Mouse (Mus musculus): ENCODE results near the gene Grid2. TPM values are rescaled to one million over a fixed set of nuclear protein-coding genes. Genes with fewer than 3 reads are reported as not detected.

The Grid2 gene
- total and polyA plus RNA-seq, 3 experiments = not detected

- Histone ChIP-seq H3K79me2 (ENCODE audit: control insufficient read depth, insufficient read depth, low read length, poor library complexity) (no peaks in the 10 kb centered on the region), H3K27ac (ENCODE audit: control insufficient read depth, low read depth, low read length) (no peak overlapping the region), H3K27me3 (ENCODE audit: control insufficient read depth in 1 of 2, insufficient read depth in 2 of 2, low read length in 2 of 2) (no peaks in the 10 kb centered on the region), H3K4me1 (ENCODE audit: control insufficient read depth in 1 of 2, insufficient read depth in 2 of 2, low read length in 2 of 2) (no peaks in the 10 kb centered on the region), H3K4me3 (ENCODE audit: control insufficient read depth in 1 of 2, insufficient read depth in 1 of 2, low read depth in 2 of 2, low read length in 2 of 2) (no peak overlapping the region), H3K36me3 (ENCODE audit: control insufficient read depth in 1 of 2, insufficient read depth in 2 of 2, low read length in 2 of 2) (no peaks in the 10 kb centered on the region), H3K9ac (ENCODE audit: control insufficient read depth, low read depth, low read length, poor library complexity, severe bottlenecking) (no peak overlapping the region), H3K9me3 (replicated peaks; ENCODE audit: insufficient read depth, low read length) (no peaks in the 10 kb centered on the region)
- no peak for TF ChIP-seq USF1 (IDR thresholded peaks at IDR 0.05; ENCODE audit: low read depth, low read length)
- no peak for TF ChIP-seq MYB (IDR thresholded peaks at IDR 0.05; ENCODE audit: low read depth, low read length)
- no peak for DNase-seq (ENCODE audit: low read depth, low spot score)
These were observed 1350.1 kb downstream of the Grid2 start for GRCm38 (mm10) chr6:64605753-64606152.

- H3K4me3 ChIP-seq (ENCODE audit: control insufficient read depth in 1 of 2, insufficient read depth in 1 of 2, low read depth in 2 of 2, low read length in 2 of 2) = no peak overlapping the region
- no peak overlapping the region for H3K27ac ChIP-seq (ENCODE audit: control insufficient read depth, low read depth, low read length)
- H3K9ac ChIP-seq (ENCODE audit: control insufficient read depth, low read depth, low read length, poor library complexity, severe bottlenecking) = no peak overlapping the region
- TF ChIP-seq ETS1 (IDR thresholded peaks at IDR 0.05; ENCODE audit: low read depth, low read length) (no peak), MAFK (IDR thresholded peaks at IDR 0.05; ENCODE audit: borderline replicate concordance, low read depth, low read length) (no peak), ELF1 (IDR thresholded peaks at IDR 0.05; ENCODE audit: low read depth, low read length) (no peak), KAT2A (conservative IDR thresholded peaks at IDR 0.05; ENCODE audit: low read depth, low read length) (no peak), GABPA (IDR thresholded peaks at IDR 0.05; ENCODE audit: low read depth, low read length) (no peak), RCOR1 (IDR thresholded peaks at IDR 0.05; ENCODE audit: low read depth, low read length) (no peak), ZKSCAN1 (IDR thresholded peaks at IDR 0.05; ENCODE audit: low read depth, low read length) (no peak), TAL1 (IDR thresholded peaks at IDR 0.05; ENCODE audit: low read length) (no peak), MXI1 (IDR thresholded peaks at IDR 0.05; ENCODE audit: low read depth, low read length) (no peak), NRF1 (IDR thresholded peaks at IDR 0.05; ENCODE audit: insufficient read depth, low read depth, low read length, poor library complexity, severe bottlenecking) (no peak)
- H3K9me3 ChIP-seq (replicated peaks; ENCODE audit: insufficient read depth, low read length) = no peaks in the 10 kb centered on the region
- H3K27me3 ChIP-seq (ENCODE audit: control insufficient read depth in 1 of 2, insufficient read depth in 2 of 2, low read length in 2 of 2) = no peaks in the 10 kb centered on the region
- H3K4me1 ChIP-seq (ENCODE audit: control insufficient read depth in 1 of 2, insufficient read depth in 2 of 2, low read length in 2 of 2) = no peaks in the 10 kb centered on the region
- H3K36me3 ChIP-seq (ENCODE audit: control insufficient read depth in 1 of 2, insufficient read depth in 2 of 2, low read length in 2 of 2) = no peaks in the 10 kb centered on the region
- DNase-seq (ENCODE audit: low read depth, low spot score) = no peak
- H3K79me2 ChIP-seq (ENCODE audit: control insufficient read depth, insufficient read depth, low read length, poor library complexity) = no peaks in the 10 kb centered on the region
These were observed 1351.4 kb downstream of the Grid2 start for GRCm38 (mm10) chr6:64607041-64607440.

GRCm38 (mm10) chr6:64607942-64608341 is 1352.3 kb downstream of the Grid2 start:
- Histone ChIP-seq H3K4me3 (ENCODE audit: control insufficient read depth in 1 of 2, insufficient read depth in 1 of 2, low read depth in 2 of 2, low read length in 2 of 2) (no peak overlapping the region), H3K4me1 (ENCODE audit: control insufficient read depth in 1 of 2, insufficient read depth in 2 of 2, low read length in 2 of 2) (no peaks in the 10 kb centered on the region), H3K36me3 (ENCODE audit: control insufficient read depth in 1 of 2, insufficient read depth in 2 of 2, low read length in 2 of 2) (no peaks in the 10 kb centered on the region), H3K27ac (ENCODE audit: control insufficient read depth, low read depth, low read length) (no peak overlapping the region), H3K79me2 (ENCODE audit: control insufficient read depth, insufficient read depth, low read length, poor library complexity) (no peaks in the 10 kb centered on the region), H3K27me3 (ENCODE audit: control insufficient read depth in 1 of 2, insufficient read depth in 2 of 2, low read length in 2 of 2) (no peaks in the 10 kb centered on the region), H3K9me3 (replicated peaks; ENCODE audit: insufficient read depth, low read length) (no peaks in the 10 kb centered on the region), H3K9ac (ENCODE audit: control insufficient read depth, low read depth, low read length, poor library complexity, severe bottlenecking) (no peak overlapping the region)
- no peak for DNase-seq (ENCODE audit: low read depth, low spot score)
- TF ChIP-seq MAFK (IDR thresholded peaks at IDR 0.05; ENCODE audit: borderline replicate concordance, low read depth, low read length) (no peak), KAT2A (conservative IDR thresholded peaks at IDR 0.05; ENCODE audit: low read depth, low read length) (no peak), CTCF (IDR thresholded peaks at IDR 0.05 in 2 of 3, conservative IDR thresholded peaks at IDR 0.05 in 1 of 3; ENCODE audit: control insufficient read depth in 1 of 3, insufficient read depth in 1 of 3, low read depth in 2 of 3, low read length in 3 of 3, poor library complexity in 1 of 3, severe bottlenecking in 1 of 3) (no peak), NRF1 (IDR thresholded peaks at IDR 0.05; ENCODE audit: insufficient read depth, low read depth, low read length, poor library complexity, severe bottlenecking) (no peak), MYB (IDR thresholded peaks at IDR 0.05; ENCODE audit: low read depth, low read length) (no peak), CHD2 (IDR thresholded peaks at IDR 0.05; ENCODE audit: low read length) (no peak), TCF12 (IDR thresholded peaks at IDR 0.05; ENCODE audit: low read depth, low read length) (no peak), TAL1 (IDR thresholded peaks at IDR 0.05; ENCODE audit: low read length) (no peak), POLR2A (IDR thresholded peaks at IDR 0.05; ENCODE audit: control insufficient read depth in 1 of 2, insufficient read depth in 1 of 2, low read depth in 1 of 2, low read length in 2 of 2, poor library complexity in 1 of 2) (no peak), RAD21 (IDR thresholded peaks at IDR 0.05; ENCODE audit: low read depth, low read length) (no peak)

All from MEL (cell line).